22 mouse cellular contexts compared by ENCODE assay signal in the genomic region with DNA sequence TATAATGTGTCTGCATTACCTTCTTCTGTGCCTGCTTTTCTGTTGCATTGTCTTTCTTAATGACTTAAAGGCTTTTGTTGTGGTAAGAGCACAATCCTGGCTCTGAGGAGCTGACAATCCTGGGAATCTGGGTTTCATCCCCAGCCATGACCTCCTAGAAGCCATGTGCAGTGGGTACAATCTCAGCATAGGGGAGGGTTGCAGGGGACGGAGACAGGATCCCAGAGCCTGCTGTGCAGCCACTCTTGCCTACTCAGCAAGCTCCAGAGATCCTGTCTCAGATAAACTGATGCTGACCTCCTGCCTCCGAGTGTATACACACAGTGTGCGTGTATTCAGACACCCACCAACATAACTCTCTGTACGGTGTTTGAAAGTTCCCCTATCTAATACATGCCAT.
"Had no signal": no experiment of that assay in that cellular context is flagged by ENCODE, and none has a peak within 500 bp of the region (broad histone marks: within the 10 kb centered on the region; RNA-seq: fewer than 3 reads in every experiment).

No protein-coding gene starts in this region.

- H3K4me2 ChIP-seq: limb, embryonic 15.5 days; liver, embryonic 11.5 days; lung, embryonic 15.5 days; midbrain, embryonic 15.5 days; neural tube, embryonic 13.5 days; stomach, embryonic 15.5 days had no signal

- H3K4me1 ChIP-seq: lung, embryonic 15.5 days; midbrain, embryonic 10.5 days; midbrain, embryonic 15.5 days; stomach, embryonic 15.5 days had no signal

- DNase-seq: kidney, adult 2 months; kidney, postnatal 25 days; layer of hippocampus, adult 9-11 months; liver, postnatal 0 days; lung, postnatal 10 days; lung, postnatal 36 days; right cerebral cortex, postnatal 25 days; spleen, adult 18-20 months; thymus, adult 18-20 months; thymus, postnatal 36 days had no signal

- H3K9ac ChIP-seq: limb, embryonic 15.5 days; liver, embryonic 14.5 days; liver, postnatal 0 days; lung, embryonic 15.5 days; midbrain, embryonic 15.5 days; neural tube, embryonic 13.5 days; stomach, embryonic 15.5 days had no signal

- H3K27ac ChIP-seq: kidney, postnatal 0 days; layer of hippocampus, adult 2 months; limb, embryonic 15.5 days; liver, embryonic 14.5 days; lung, embryonic 15.5 days; midbrain, embryonic 10.5 days; midbrain, embryonic 15.5 days; neural tube, embryonic 13.5 days; stomach, embryonic 15.5 days had no signal

- H3K4me3 ChIP-seq: layer of hippocampus, adult 2 months; limb, embryonic 15.5 days; lung, embryonic 15.5 days; megakaryocyte, embryonic 14.5 days; midbrain, embryonic 10.5 days; midbrain, embryonic 15.5 days; neural tube, embryonic 13.5 days; stomach, embryonic 15.5 days had no signal

- H3K27me3 ChIP-seq: limb, embryonic 15.5 days; lung, embryonic 15.5 days; midbrain, embryonic 15.5 days; neural tube, embryonic 13.5 days; stomach, embryonic 15.5 days had no signal

- H3K36me3 ChIP-seq: limb, embryonic 15.5 days; lung, embryonic 15.5 days; midbrain, embryonic 10.5 days; midbrain, embryonic 15.5 days; neural tube, embryonic 13.5 days; stomach, embryonic 15.5 days had no signal

- ATAC-seq: intestine, postnatal 0 days; liver, postnatal 0 days; midbrain, embryonic 15.5 days had no signal

- H3K9me3 ChIP-seq: limb, embryonic 15.5 days; lung, embryonic 15.5 days; megakaryocyte, embryonic 14.5 days; midbrain, embryonic 10.5 days; midbrain, embryonic 15.5 days; neural tube, embryonic 13.5 days; stomach, embryonic 15.5 days had no signal
